Mouse (Mus musculus): Measurements from ENCODE around the gene Slc8a1. TPM values are rescaled to one million over a fixed set of nuclear protein-coding genes. Genes with fewer than 3 reads are reported as not detected.

Slc8a1 gene
- total and polyA plus RNA-seq, 2 experiments = 0.27 to 3.8 TPM

GRCm38 (mm10) chr17:81500686-81501407 is 237.3 kb downstream of the Slc8a1 start:
- WGBS = 75% methylated on average over 5 of the region's 5 CpGs
- DNase-seq (ENCODE audit: extremely low read depth, low read depth, low spot score) = no peak
- Histone ChIP-seq H3K4me1 (ENCODE audit: control insufficient read depth, insufficient read depth, low read length) (no peaks in the 10 kb centered on the region), H3K4me3 (ENCODE audit: insufficient read depth, low read depth, low read length) (no peak overlapping the region), H3K9ac (ENCODE audit: low read depth, low read length) (no peak overlapping the region), H3K27ac (replicated peaks; ENCODE audit: insufficient read depth, low read depth, low read length) (no peak overlapping the region), H3K36me3 (ENCODE audit: control insufficient read depth, insufficient read depth, low read length) (no peaks in the 10 kb centered on the region), H3K27me3 (ENCODE audit: control insufficient read depth, insufficient read depth, low read length) (0 out of 2 replicates have a peak, but pooled peaks cover 3% of the 10 kb centered on the region), H3K79me2 (ENCODE audit: control insufficient read depth, insufficient read depth, low read length) (no peaks in the 10 kb centered on the region)
- TF ChIP-seq CTCF (IDR thresholded peaks at IDR 0.05; ENCODE audit: low read depth, low read length) (no peak), POLR2A (IDR thresholded peaks at IDR 0.05; ENCODE audit: extremely low read depth, insufficient read depth, low read length) (no peak)

GRCm38 (mm10) chr17:81497919-81498318 is 240.3 kb downstream of the Slc8a1 start:
- Histone ChIP-seq H3K79me2 (ENCODE audit: control insufficient read depth, insufficient read depth, low read length) (no peaks in the 10 kb centered on the region), H3K27me3 (ENCODE audit: control insufficient read depth, insufficient read depth, low read length) (no peaks in the 10 kb centered on the region), H3K4me1 (ENCODE audit: control insufficient read depth, insufficient read depth, low read length) (no peaks in the 10 kb centered on the region), H3K36me3 (ENCODE audit: control insufficient read depth, insufficient read depth, low read length) (no peaks in the 10 kb centered on the region), H3K27ac (replicated peaks; ENCODE audit: insufficient read depth, low read depth, low read length) (no peak overlapping the region), H3K4me3 (ENCODE audit: insufficient read depth, low read depth, low read length) (no peak overlapping the region), H3K9ac (ENCODE audit: low read depth, low read length) (no peak overlapping the region)
- no peak for DNase-seq (ENCODE audit: extremely low read depth, low read depth, low spot score)
- no peak for TF ChIP-seq CTCF (IDR thresholded peaks at IDR 0.05; ENCODE audit: low read depth, low read length)
- TF ChIP-seq POLR2A (IDR thresholded peaks at IDR 0.05; ENCODE audit: extremely low read depth, insufficient read depth, low read length) = no peak

- no peak for DNase-seq (ENCODE audit: extremely low read depth, low read depth, low spot score)
- no peaks in the 10 kb centered on the region for H3K36me3 ChIP-seq (ENCODE audit: control insufficient read depth, insufficient read depth, low read length)
- H3K27ac ChIP-seq (replicated peaks; ENCODE audit: insufficient read depth, low read depth, low read length) = no peak overlapping the region
- no peak overlapping the region for H3K4me3 ChIP-seq (ENCODE audit: insufficient read depth, low read depth, low read length)
- H3K27me3 ChIP-seq (ENCODE audit: control insufficient read depth, insufficient read depth, low read length) = no peaks in the 10 kb centered on the region
- H3K4me1 ChIP-seq (ENCODE audit: control insufficient read depth, insufficient read depth, low read length) = no peaks in the 10 kb centered on the region
- no peaks in the 10 kb centered on the region for H3K79me2 ChIP-seq (ENCODE audit: control insufficient read depth, insufficient read depth, low read length)
- no peak overlapping the region for H3K9ac ChIP-seq (ENCODE audit: low read depth, low read length)
- WGBS = 72% methylated on average over 1 of the region's 1 CpGs
- no peak for TF ChIP-seq POLR2A (IDR thresholded peaks at IDR 0.05; ENCODE audit: extremely low read depth, insufficient read depth, low read length)
- no peak for TF ChIP-seq CTCF (IDR thresholded peaks at IDR 0.05; ENCODE audit: low read depth, low read length)
Observed at GRCm38 (mm10) chr17:81496616-81497015, 241.6 kb downstream of the Slc8a1 start.

GRCm38 (mm10) chr17:81492216-81492865 is 245.8 kb downstream of the Slc8a1 start:
- no peak overlapping the region for H3K27ac ChIP-seq (replicated peaks; ENCODE audit: insufficient read depth, low read depth, low read length)
- H3K4me3 ChIP-seq (ENCODE audit: insufficient read depth, low read depth, low read length) = no peak overlapping the region
- H3K36me3 ChIP-seq (ENCODE audit: control insufficient read depth, insufficient read depth, low read length) = no peaks in the 10 kb centered on the region
- no peaks in the 10 kb centered on the region for H3K27me3 ChIP-seq (ENCODE audit: control insufficient read depth, insufficient read depth, low read length)
- no peaks in the 10 kb centered on the region for H3K4me1 ChIP-seq (ENCODE audit: control insufficient read depth, insufficient read depth, low read length)
- no peak for DNase-seq (ENCODE audit: extremely low read depth, low read depth, low spot score)
- no peaks in the 10 kb centered on the region for H3K79me2 ChIP-seq (ENCODE audit: control insufficient read depth, insufficient read depth, low read length)
- H3K9ac ChIP-seq (ENCODE audit: low read depth, low read length) = no peak overlapping the region
- TF ChIP-seq POLR2A (IDR thresholded peaks at IDR 0.05; ENCODE audit: extremely low read depth, insufficient read depth, low read length) = no peak
- TF ChIP-seq CTCF (IDR thresholded peaks at IDR 0.05; ENCODE audit: low read depth, low read length) = no peak
- WGBS = 79% methylated on average over 6 of the region's 6 CpGs

- Histone ChIP-seq H3K79me2 (ENCODE audit: control insufficient read depth, insufficient read depth, low read length) (no peaks in the 10 kb centered on the region), H3K27ac (replicated peaks; ENCODE audit: insufficient read depth, low read depth, low read length) (no peak overlapping the region), H3K4me3 (ENCODE audit: insufficient read depth, low read depth, low read length) (no peak overlapping the region), H3K36me3 (ENCODE audit: control insufficient read depth, insufficient read depth, low read length) (no peaks in the 10 kb centered on the region), H3K9ac (ENCODE audit: low read depth, low read length) (no peak overlapping the region), H3K27me3 (ENCODE audit: control insufficient read depth, insufficient read depth, low read length) (no peaks in the 10 kb centered on the region), H3K4me1 (ENCODE audit: control insufficient read depth, insufficient read depth, low read length) (no peaks in the 10 kb centered on the region)
- TF ChIP-seq POLR2A (IDR thresholded peaks at IDR 0.05; ENCODE audit: extremely low read depth, insufficient read depth, low read length) (no peak), CTCF (IDR thresholded peaks at IDR 0.05; ENCODE audit: low read depth, low read length) (no peak)
- 73% methylated on average over 1 of the region's 1 CpGs for WGBS
- no peak for DNase-seq (ENCODE audit: extremely low read depth, low read depth, low spot score)
Observed at GRCm38 (mm10) chr17:81486388-81486787, 251.8 kb downstream of the Slc8a1 start.
